Mouse (Mus musculus) heart, embryonic 14.5 days (tissue): ENCODE data around the gene Gimap9. TPM values are rescaled to one million over a fixed set of nuclear protein-coding genes. Genes with fewer than 3 reads are reported as not detected.

Experiments used
- ATAC-seq: fragments of 200-750 bp; cut with Nextera tagmentation; 2 replicates; pipeline ENCODE4 v1.8.0; 2017; ENCODE audit warnings: low read depth, moderate TSS enrichment; ENCODE audit not compliant: insufficient number of reproducible peaks, insufficient read depth, low FRiP score
- H3K27ac ChIP-seq, 2 experiments: fragments of 200-500 bp in 1 of 2; fragments of 300-500 bp in 1 of 2; sonication (generic) in 1 of 2; replicated peaks in 1 of 2; 2 replicates each; pipeline ENCODE4 v1.5.1; 2012 to 2014; ENCODE audit warnings: low read depth in 2 of 2, low read length in 2 of 2, control low read depth in 1 of 2, mild to moderate bottlenecking in 1 of 2, mixed read lengths in 1 of 2; ENCODE audit not compliant: control insufficient read depth in 1 of 2, insufficient read depth in 1 of 2
- H3K27me3 ChIP-seq: fragments of 300-500 bp; sonication (generic); 2 replicates; pipeline ENCODE4 v1.6.1; 2014; ENCODE audit warnings: mild to moderate bottlenecking, low read length, control low read depth; ENCODE audit not compliant: control insufficient read depth, insufficient read depth
- H3K36me3 ChIP-seq: fragments of 300-500 bp; sonication (generic); 2 replicates; pipeline ENCODE4 v1.6.1; 2014; ENCODE audit warnings: mild to moderate bottlenecking, control low read depth, low read length, mixed read lengths; ENCODE audit not compliant: control insufficient read depth, insufficient read depth
- H3K4me1 ChIP-seq, 2 experiments: fragments of 200-500 bp in 1 of 2; fragments of 300-500 bp in 1 of 2; sonication (generic) in 1 of 2; 2 replicates each; pipeline ENCODE4 v1.6.1; 2012 to 2014; ENCODE audit warnings: low read length in 2 of 2, control low read depth in 1 of 2, mixed read lengths in 1 of 2; ENCODE audit not compliant: control insufficient read depth in 2 of 2, insufficient read depth in 2 of 2
- H3K4me2 ChIP-seq: fragments of 300-500 bp; sonication (generic); 2 replicates; pipeline ENCODE4 v1.6.1; 2014; ENCODE audit warnings: mild to moderate bottlenecking, low read length
- H3K4me3 ChIP-seq, 2 experiments: fragments of 200-500 bp in 1 of 2; fragments of 300-500 bp in 1 of 2; sonication (generic) in 1 of 2; 2 replicates each; pipeline ENCODE4 v1.5.1; 2012 to 2014; ENCODE audit warnings: low read length in 2 of 2, mild to moderate bottlenecking in 2 of 2, control low read depth in 1 of 2, low read depth in 1 of 2, moderate library complexity in 1 of 2; ENCODE audit not compliant: control insufficient read depth in 1 of 2, insufficient read depth in 1 of 2
- H3K9ac ChIP-seq: fragments of 300-500 bp; sonication (generic); 2 replicates; pipeline ENCODE4 v1.6.1; 2014; ENCODE audit warnings: mild to moderate bottlenecking, low read length
- H3K9me3 ChIP-seq: fragments of 300-500 bp; sonication (generic); 2 replicates; pipeline ENCODE4 v1.6.1; 2016; ENCODE audit warnings: low read length, control low read depth; ENCODE audit not compliant: control insufficient read depth
- WGBS: fragments of 180-500 bp; shearing (Covaris S2); extraction: QIAGEN DNeasy Blood & Tissue Kit; methylation state at CpG from one replicate; pipeline ENCODE4 v1.1.7; 2014; 5-methylcytosine and 5-hydroxymethylcytosine counted together
- polyA plus RNA-seq: library from polyadenylated mRNA; unstranded; fragments of >200 nt; fragmentation: Nextera tagmentation; extraction: Ambion mirVana; gene quantifications from 2 replicates; pipeline ENCODE4 v1.2.1, GENCODE M21; 2014

Gimap9 gene
- polyA plus RNA-seq, 1 experiment from 2014 or later, result 6.3 TPM

- no peak overlapping the region for H3K9ac ChIP-seq
- no peak; the same call in 1 of the 2 replicates for ATAC-seq
- no peak overlapping the region for H3K4me2 ChIP-seq
- no peak overlapping the region for H3K4me3 ChIP-seq
- 0 out of 4 replicates have a peak, but pooled peaks cover 0 to 2% of the 10 kb centered on the region in 2 experiments for H3K4me1 ChIP-seq
- 8% methylated on average over 12 of the region's 12 CpGs for WGBS
- H3K27me3 ChIP-seq, result no peaks in the 10 kb centered on the region
- no peaks in the 10 kb centered on the region for H3K9me3 ChIP-seq
- H3K27ac ChIP-seq, result no peak overlapping the region
- no peaks in the 10 kb centered on the region for H3K36me3 ChIP-seq
Observed at GRCm38 (mm10) chr6:48645660-48646308, 30.1 kb upstream of the Gimap9 start.

GRCm38 (mm10) chr6:48646309-48646690, 29.6 kb upstream of the Gimap9 start:
- Histone ChIP-seq H3K36me3 (no peaks in the 10 kb centered on the region), H3K9me3 (no peaks in the 10 kb centered on the region), H3K4me2 (no peak overlapping the region), H3K4me1 (0 out of 4 replicates have a peak, but pooled peaks cover 0 to 2% of the 10 kb centered on the region in 2 experiments), H3K27ac (no peak overlapping the region), H3K9ac (no peak overlapping the region), H3K4me3 (no peak overlapping the region), H3K27me3 (no peaks in the 10 kb centered on the region)
- WGBS, result 59% methylated on average over 4 of the region's 4 CpGs
- no peak for ATAC-seq

GRCm38 (mm10) chr6:48646995-48647394, 28.9 kb upstream of the Gimap9 start, which contains the start of gene Gimap8:
Gimap8 (plus strand) TSS chr6:48647234.
- Histone ChIP-seq H3K27ac (no peak within 1 kb of the TSS), H3K9me3 (no peaks in the 10 kb centered on the region), H3K27me3 (no peaks in the 10 kb centered on the region), H3K9ac (no peak within 1 kb of the TSS), H3K4me2 (peak within 1 kb of the TSS; percentile 34; the same call in 1 of the 2 replicates), H3K36me3 (no peaks in the 10 kb centered on the region), H3K4me3 (no peak within 1 kb of the TSS), H3K4me1 (0 out of 4 replicates have a peak, but pooled peaks cover 0 to 2% of the 10 kb centered on the region in 2 experiments)
- 46% methylated on average over 3 of the region's 3 CpGs for WGBS
- ATAC-seq, result no peak

- Histone ChIP-seq H3K9me3 (no peaks in the 10 kb centered on the region), H3K9ac (no peak overlapping the region), H3K4me2 (peak overlapping the region; percentile 34; the same call in 1 of the 2 replicates), H3K4me1 (0 out of 4 replicates have a peak, but pooled peaks cover 0 to 2% of the 10 kb centered on the region in 2 experiments), H3K27me3 (no peaks in the 10 kb centered on the region), H3K4me3 (no peak overlapping the region), H3K36me3 (no peaks in the 10 kb centered on the region), H3K27ac (no peak overlapping the region)
- WGBS, result 74% methylated on average over 2 of the region's 2 CpGs
- ATAC-seq, result no peak
Observed at GRCm38 (mm10) chr6:48647611-48648010, 28.3 kb upstream of the Gimap9 start.

- ATAC-seq, result no peak
- 0 out of 4 replicates have a peak, but pooled peaks cover 0 to 2% of the 10 kb centered on the region in 2 experiments for H3K4me1 ChIP-seq
- no peaks in the 10 kb centered on the region for H3K36me3 ChIP-seq
- 80% methylated on average over 4 of the region's 4 CpGs for WGBS
- no peaks in the 10 kb centered on the region for H3K9me3 ChIP-seq
- no peak overlapping the region for H3K27ac ChIP-seq
- no peak overlapping the region for H3K4me2 ChIP-seq
- H3K4me3 ChIP-seq, result no peak overlapping the region
- H3K27me3 ChIP-seq, result no peaks in the 10 kb centered on the region
- no peak overlapping the region for H3K9ac ChIP-seq
Observed at GRCm38 (mm10) chr6:48648779-48649178, 27.1 kb upstream of the Gimap9 start.

GRCm38 (mm10) chr6:48650041-48650440, 25.9 kb upstream of the Gimap9 start:
- 84% methylated on average over 9 of the region's 9 CpGs for WGBS
- Histone ChIP-seq H3K9me3 (no peaks in the 10 kb centered on the region), H3K27ac (no peak overlapping the region), H3K4me2 (no peak overlapping the region), H3K4me3 (no peak overlapping the region), H3K36me3 (no peaks in the 10 kb centered on the region), H3K4me1 (0 out of 4 replicates have a peak, but pooled peaks cover 0 to 2% of the 10 kb centered on the region in 2 experiments), H3K27me3 (no peaks in the 10 kb centered on the region), H3K9ac (no peak overlapping the region)
- no peak for ATAC-seq

GRCm38 (mm10) chr6:48658721-48659120, 17.2 kb upstream of the Gimap9 start:
- Histone ChIP-seq H3K36me3 (no peaks in the 10 kb centered on the region), H3K4me2 (no peak overlapping the region), H3K4me1 (no peaks in the 10 kb centered on the region), H3K4me3 (no peak overlapping the region), H3K27me3 (no peaks in the 10 kb centered on the region), H3K9me3 (no peaks in the 10 kb centered on the region), H3K9ac (no peak overlapping the region), H3K27ac (no peak overlapping the region)
- no peak for ATAC-seq
- WGBS, result 74% methylated on average over 5 of the region's 5 CpGs
